Mouse (Mus musculus): ENCODE data around the gene Olfr777. TPM values are rescaled to one million over a fixed set of nuclear protein-coding genes. Genes with fewer than 3 reads are reported as not detected.
"Not testable (repeated sequence)": the region's sequence is repeated elsewhere in the genome, so short reads cannot be mapped to it uniquely, and the experiment has no call there.

Gene Olfr777
- polyA plus RNA-seq (2014; fragmentation: Nextera tagmentation; extraction: Ambion mirVana): not detected in 2 replicates

DNA sequence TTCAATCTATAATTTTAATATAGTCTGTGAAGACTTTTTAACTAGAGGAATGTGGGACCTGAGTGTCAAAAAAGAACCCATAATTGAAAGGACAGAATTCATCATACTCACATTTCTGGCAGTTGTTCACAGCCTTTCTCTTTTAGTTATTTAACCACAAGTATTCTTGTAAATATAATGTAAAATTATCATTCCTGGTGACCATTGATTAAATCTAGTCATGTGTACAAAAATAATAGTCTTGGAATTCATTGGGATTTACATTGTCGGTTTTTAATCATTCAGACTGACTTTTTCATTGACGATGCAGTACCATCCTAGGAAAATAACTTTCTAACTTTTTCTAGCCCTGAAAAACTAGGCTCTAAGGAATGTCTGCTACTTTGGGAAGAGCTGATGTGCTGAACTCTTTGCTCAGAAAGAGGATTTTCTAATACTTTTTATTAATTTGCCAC, at the start of gene Olfr777:
TSS of gene Olfr777 (minus strand) at position 405 of the 455 bp plus-strand sequence.
- Histone ChIP-seq H3K4me3 (ENCODE audit: low read depth, low read length) (no peak within 1 kb of the TSS), H3K9me3 (ENCODE audit: control insufficient read depth, low read length) (no peaks in the 10 kb centered on the region), H3K36me3 (ENCODE audit: control insufficient read depth, insufficient read depth, low read length) (no peaks in the 10 kb centered on the region), H3K27me3 (replicated peaks; ENCODE audit: control insufficient read depth, insufficient read depth, low read length) (no peaks in the 10 kb centered on the region), H3K9ac (ENCODE audit: low read depth, low read length) (no peak within 1 kb of the TSS), H3K27ac (replicated peaks; ENCODE audit: low read depth, low read length) (no peak within 1 kb of the TSS), H3K4me1 (ENCODE audit: control insufficient read depth, insufficient read depth, low read length) (no peaks in the 10 kb centered on the region), H3K4me2 (ENCODE audit: low read depth, low read length) (no peak within 1 kb of the TSS)
- WGBS: 93% methylated on average over 2 of the region's 2 CpGs
- DNase-seq (ENCODE audit: low spot score): no peak
- no peak for ATAC-seq (ENCODE audit: low read depth)

DNA sequence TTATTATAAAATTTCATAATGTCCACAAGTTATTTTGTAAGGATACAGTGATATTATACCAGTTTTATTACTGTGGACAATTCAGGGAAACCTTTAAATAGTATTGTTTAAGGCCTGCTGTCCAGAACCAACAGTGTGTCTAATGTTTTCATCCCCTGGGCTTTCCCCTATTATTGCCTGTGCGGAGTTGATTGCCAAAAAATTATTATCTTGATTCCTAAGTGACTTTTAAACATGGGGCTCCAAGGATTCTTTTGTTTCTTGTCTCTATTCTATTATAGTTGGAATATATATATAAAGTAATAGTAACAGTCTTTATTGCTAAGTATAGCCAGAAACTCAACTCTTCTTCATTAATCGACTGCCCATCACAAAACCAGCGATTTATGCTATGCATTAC, 46.5 kb upstream of the Olfr777 start, which contains the start of gene Olfr780:
TSS of gene Olfr780 (plus strand) at position 301 of the 400 bp plus-strand sequence.
- no peak within 1 kb of the TSS for H3K27ac ChIP-seq (replicated peaks; ENCODE audit: low read depth, low read length)
- no peak for DNase-seq (ENCODE audit: low spot score)
- H3K9me3 ChIP-seq (ENCODE audit: control insufficient read depth, low read length): no peaks in the 10 kb centered on the region
- ATAC-seq (ENCODE audit: low read depth): no peak
- no peaks in the 10 kb centered on the region for H3K4me1 ChIP-seq (ENCODE audit: control insufficient read depth, insufficient read depth, low read length)
- H3K36me3 ChIP-seq (ENCODE audit: control insufficient read depth, insufficient read depth, low read length): no peaks in the 10 kb centered on the region
- no peak within 1 kb of the TSS for H3K9ac ChIP-seq (ENCODE audit: low read depth, low read length)
- no peak within 1 kb of the TSS for H3K4me2 ChIP-seq (ENCODE audit: low read depth, low read length)
- WGBS: 75% methylated on average over 3 of the region's 3 CpGs
- H3K4me3 ChIP-seq (ENCODE audit: low read depth, low read length): no peak within 1 kb of the TSS
- no peaks in the 10 kb centered on the region for H3K27me3 ChIP-seq (replicated peaks; ENCODE audit: control insufficient read depth, insufficient read depth, low read length)

DNA sequence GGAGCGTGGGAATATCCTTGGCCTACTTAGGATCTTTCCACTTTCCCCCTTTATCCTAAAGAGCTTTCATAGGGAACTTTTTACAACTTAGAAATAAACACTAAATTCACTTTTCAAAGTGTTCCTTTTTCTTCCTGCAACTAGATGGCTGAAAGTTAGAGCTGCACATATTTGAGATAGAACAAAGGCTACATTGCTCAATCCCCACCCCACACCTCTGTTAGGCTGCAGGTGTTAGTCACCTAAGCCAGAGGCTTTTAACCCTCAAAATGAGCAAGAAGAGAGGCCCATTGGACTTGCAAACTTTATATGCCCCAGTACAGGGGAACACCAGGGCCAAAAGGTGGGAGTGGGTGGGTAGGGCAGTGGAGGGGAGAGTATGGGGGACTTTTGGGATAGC, 42.2 kb upstream of the Olfr777 start:
- DNase-seq (ENCODE audit: low spot score); H3K36me3 ChIP-seq (ENCODE audit: control insufficient read depth, insufficient read depth, low read length); H3K9me3 ChIP-seq (ENCODE audit: control insufficient read depth, low read length); H3K9ac ChIP-seq (ENCODE audit: low read depth, low read length); H3K4me2 ChIP-seq (ENCODE audit: low read depth, low read length); H3K27ac ChIP-seq (replicated peaks; ENCODE audit: low read depth, low read length); H3K4me3 ChIP-seq (ENCODE audit: low read depth, low read length); H3K27me3 ChIP-seq (replicated peaks; ENCODE audit: control insufficient read depth, insufficient read depth, low read length); ATAC-seq (ENCODE audit: low read depth); H3K4me1 ChIP-seq (ENCODE audit: control insufficient read depth, insufficient read depth, low read length): not testable (repeated sequence)
- WGBS: no CpG with 5 or more reads among the region's 1 CpGs

DNA sequence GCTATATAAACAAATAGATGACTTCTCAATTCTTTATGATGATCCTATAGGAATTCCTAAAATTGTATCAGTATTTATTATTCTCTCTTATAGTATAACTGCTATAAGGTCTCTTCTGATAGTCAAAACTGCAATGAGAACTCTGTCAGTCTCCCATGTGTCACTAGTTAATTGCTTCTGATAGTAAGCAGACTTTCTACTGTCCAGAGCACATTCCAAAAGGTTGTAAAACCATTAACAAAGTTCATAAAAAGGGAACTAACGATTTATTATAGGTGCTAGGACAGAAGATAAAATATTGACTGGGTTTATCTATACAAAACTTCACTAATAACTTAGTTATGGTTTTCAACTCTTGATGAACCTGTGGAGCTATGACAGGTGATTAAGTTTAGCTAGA, 41.7 kb upstream of the Olfr777 start:
- ATAC-seq (ENCODE audit: low read depth); H3K4me2 ChIP-seq (ENCODE audit: low read depth, low read length); H3K36me3 ChIP-seq (ENCODE audit: control insufficient read depth, insufficient read depth, low read length); H3K4me3 ChIP-seq (ENCODE audit: low read depth, low read length); H3K9me3 ChIP-seq (ENCODE audit: control insufficient read depth, low read length); H3K4me1 ChIP-seq (ENCODE audit: control insufficient read depth, insufficient read depth, low read length); H3K9ac ChIP-seq (ENCODE audit: low read depth, low read length); H3K27me3 ChIP-seq (replicated peaks; ENCODE audit: control insufficient read depth, insufficient read depth, low read length); DNase-seq (ENCODE audit: low spot score); H3K27ac ChIP-seq (replicated peaks; ENCODE audit: low read depth, low read length): not testable (repeated sequence)
- 52% methylated on average over 1 of the region's 1 CpGs for WGBS

DNA sequence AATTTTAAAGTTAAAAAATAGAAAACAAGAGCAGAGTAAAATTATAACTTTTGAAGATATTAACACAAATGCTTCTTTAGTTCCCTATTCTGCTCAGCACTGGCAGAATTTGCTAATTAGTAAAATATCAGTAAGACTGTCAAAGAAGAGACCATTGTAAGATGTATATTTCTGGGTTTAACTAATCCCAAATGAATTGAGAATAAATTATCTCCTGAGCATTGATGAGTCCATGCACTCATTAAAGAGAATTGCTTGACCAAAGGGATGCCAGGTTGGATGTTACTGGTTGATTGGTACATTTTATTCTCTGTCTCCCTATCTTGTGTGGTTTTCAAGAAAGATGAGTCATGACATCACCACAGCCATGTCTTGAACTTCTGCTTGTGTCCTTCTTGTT, 12.5 kb downstream of the Olfr777 start, which contains the start of gene Olfr776:
TSS of gene Olfr776 (plus strand) at position 301 of the 400 bp plus-strand sequence.
- Histone ChIP-seq H3K9me3 (ENCODE audit: control insufficient read depth, low read length) (no peaks in the 10 kb centered on the region), H3K27ac (replicated peaks; ENCODE audit: low read depth, low read length) (no peak within 1 kb of the TSS), H3K4me2 (ENCODE audit: low read depth, low read length) (no peak within 1 kb of the TSS), H3K27me3 (replicated peaks; ENCODE audit: control insufficient read depth, insufficient read depth, low read length) (no peaks in the 10 kb centered on the region), H3K4me1 (ENCODE audit: control insufficient read depth, insufficient read depth, low read length) (no peaks in the 10 kb centered on the region), H3K4me3 (ENCODE audit: low read depth, low read length) (no peak within 1 kb of the TSS), H3K9ac (ENCODE audit: low read depth, low read length) (no peak within 1 kb of the TSS), H3K36me3 (ENCODE audit: control insufficient read depth, insufficient read depth, low read length) (no peaks in the 10 kb centered on the region)
- DNase-seq (ENCODE audit: low spot score): no peak
- no peak for ATAC-seq (ENCODE audit: low read depth)

DNA sequence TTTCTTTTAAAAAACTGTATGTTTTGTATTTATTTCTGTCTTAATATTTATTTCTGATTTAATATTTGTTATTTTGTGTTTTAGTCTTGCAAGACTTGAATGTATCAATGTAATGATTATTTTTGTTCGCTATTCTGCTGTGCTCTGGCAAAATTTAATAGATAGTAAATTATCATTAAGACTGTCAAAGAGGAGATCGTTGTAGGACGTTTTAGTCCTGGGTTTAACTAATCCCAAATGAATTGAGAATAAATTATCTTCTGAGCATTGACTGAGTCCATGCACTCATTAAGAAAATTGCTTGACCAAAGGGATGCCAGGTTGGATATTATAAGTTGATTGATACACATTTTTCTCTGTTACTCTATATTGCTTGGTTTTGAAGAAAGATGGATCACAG, 23.2 kb downstream of the Olfr777 start, which contains the start of gene Olfr775:
TSS of gene Olfr775 (plus strand) at position 301 of the 400 bp plus-strand sequence.
- no peaks in the 10 kb centered on the region for H3K27me3 ChIP-seq (replicated peaks; ENCODE audit: control insufficient read depth, insufficient read depth, low read length)
- WGBS: 70% methylated on average over 3 of the region's 3 CpGs
- H3K27ac ChIP-seq (replicated peaks; ENCODE audit: low read depth, low read length): no peak within 1 kb of the TSS
- no peak for DNase-seq (ENCODE audit: low spot score)
- H3K9me3 ChIP-seq (ENCODE audit: control insufficient read depth, low read length): no peaks in the 10 kb centered on the region
- no peak within 1 kb of the TSS for H3K4me3 ChIP-seq (ENCODE audit: low read depth, low read length)
- no peak for ATAC-seq (ENCODE audit: low read depth)
- H3K4me2 ChIP-seq (ENCODE audit: low read depth, low read length): no peak within 1 kb of the TSS
- no peaks in the 10 kb centered on the region for H3K4me1 ChIP-seq (ENCODE audit: control insufficient read depth, insufficient read depth, low read length)
- H3K36me3 ChIP-seq (ENCODE audit: control insufficient read depth, insufficient read depth, low read length): no peaks in the 10 kb centered on the region
- no peak within 1 kb of the TSS for H3K9ac ChIP-seq (ENCODE audit: low read depth, low read length)

- Histone ChIP-seq H3K9ac (ENCODE audit: low read depth, low read length) (no peak within 1 kb of the TSS), H3K4me1 (ENCODE audit: control insufficient read depth, insufficient read depth, low read length) (no peaks in the 10 kb centered on the region), H3K4me2 (ENCODE audit: low read depth, low read length) (no peak within 1 kb of the TSS), H3K36me3 (ENCODE audit: control insufficient read depth, insufficient read depth, low read length) (no peaks in the 10 kb centered on the region), H3K4me3 (ENCODE audit: low read depth, low read length) (no peak within 1 kb of the TSS), H3K9me3 (ENCODE audit: control insufficient read depth, low read length) (no peaks in the 10 kb centered on the region), H3K27me3 (replicated peaks; ENCODE audit: control insufficient read depth, insufficient read depth, low read length) (no peaks in the 10 kb centered on the region), H3K27ac (replicated peaks; ENCODE audit: low read depth, low read length) (no peak within 1 kb of the TSS)
- 69% methylated on average over 2 of the region's 2 CpGs for WGBS
- ATAC-seq (ENCODE audit: low read depth) (no peak), DNase-seq (ENCODE audit: low spot score) (no peak)
Measured at GRCm38 (mm10) chr10:129235904-129236303, 35.4 kb downstream of the Olfr777 start, which contains the start of gene Olfr774. Gene Olfr774 (plus strand): TSS chr10:129236204.

- Histone ChIP-seq H3K9me3 (ENCODE audit: control insufficient read depth, low read length) (no peaks in the 10 kb centered on the region), H3K36me3 (ENCODE audit: control insufficient read depth, insufficient read depth, low read length) (no peaks in the 10 kb centered on the region), H3K4me3 (ENCODE audit: low read depth, low read length) (no peak overlapping the region), H3K27me3 (replicated peaks; ENCODE audit: control insufficient read depth, insufficient read depth, low read length) (no peaks in the 10 kb centered on the region), H3K27ac (replicated peaks; ENCODE audit: low read depth, low read length) (no peak overlapping the region), H3K4me2 (ENCODE audit: low read depth, low read length) (no peak overlapping the region), H3K4me1 (ENCODE audit: control insufficient read depth, insufficient read depth, low read length) (no peaks in the 10 kb centered on the region), H3K9ac (ENCODE audit: low read depth, low read length) (no peak overlapping the region)
- WGBS: 70% methylated on average over 1 of the region's 1 CpGs
- no peak for DNase-seq (ENCODE audit: low spot score)
- ATAC-seq (ENCODE audit: low read depth): no peak
Measured at GRCm38 (mm10) chr10:129230737-129231136, 40.5 kb downstream of the Olfr777 start.
